In genomic region chr1:38252766-38253079, GRCm38 (mm10) we compare ENCODE assay signal across 10 mouse cellular contexts.
A peak's percentile ranks its signal among the peaks of the same experiment; 100 is the strongest.
DNase-seq lines count a peak whose midpoint lies in the region; ATAC-seq and TF ChIP-seq lines count a peak whose summit lies in the region.
"Had no signal": no experiment of that assay in that cellular context is flagged by ENCODE, and none has a peak within 500 bp of the region (broad histone marks: within the 10 kb centered on the region; RNA-seq: fewer than 3 reads in every experiment).

No protein-coding gene starts in this region.

- no peak overlapping the region for H3K9ac ChIP-seq in liver, embryonic 12.5 days
- H3K9ac ChIP-seq: hindbrain, embryonic 15.5 days had no signal

- ATAC-seq in liver, embryonic 12.5 days = no peak

- 0 out of 2 replicates have a peak, but pooled peaks have one; percentile 2 for TF ChIP-seq CTCF in embryonic fibroblast, embryonic 13.5 days (IDR thresholded peaks at IDR 0.05; ENCODE audit: borderline replicate concordance, insufficient read depth, low read length)

- WGBS in liver, embryonic 12.5 days (ENCODE audit: insufficient replicate concordance) = 33% methylated on average over 2 of the region's 2 CpGs

- H3K27ac ChIP-seq in liver, embryonic 12.5 days = no peak overlapping the region
- no peak overlapping the region for H3K27ac ChIP-seq in embryonic fibroblast, embryonic 13.5 days (ENCODE audit: insufficient read depth, low read length)
- H3K27ac ChIP-seq: hindbrain, embryonic 15.5 days had no signal

- H3K4me2 ChIP-seq in liver, embryonic 12.5 days = no peak overlapping the region
- H3K4me2 ChIP-seq: hindbrain, embryonic 15.5 days had no signal

- no peaks in the 10 kb centered on the region for H3K4me1 ChIP-seq in liver, embryonic 12.5 days
- no peaks in the 10 kb centered on the region; the same call in 1 of the 2 replicates for H3K4me1 ChIP-seq in embryonic fibroblast, embryonic 13.5 days (ENCODE audit: control insufficient read depth, insufficient read depth, low read length)

- no peaks in the 10 kb centered on the region for H3K27me3 ChIP-seq in liver, embryonic 12.5 days (replicated peaks)
- H3K27me3 ChIP-seq: hindbrain, embryonic 15.5 days had no signal

- H3K4me3 ChIP-seq in liver, embryonic 12.5 days = no peak overlapping the region
- no peak overlapping the region for H3K4me3 ChIP-seq in embryonic fibroblast, embryonic 13.5 days (ENCODE audit: insufficient read depth, low read length)
- H3K4me3 ChIP-seq: hindbrain, embryonic 15.5 days; myocyte had no signal

- peak; percentile 19 to 29 for DNase-seq in cerebellum, adult 18-20 months
- DNase-seq in cerebellum, adult 9-11 months = no peak
- DNase-seq in liver = peak; percentile 45
- DNase-seq in retina, embryonic 14.5 days (ENCODE audit: low spot score) = peak; percentile 49
- no peak for DNase-seq in right cerebral cortex, postnatal 10 days (ENCODE audit: low spot score in 2 of 2)
- no peak for DNase-seq in frontal cortex, postnatal 25 days (ENCODE audit: low spot score in 2 of 2)

- no peaks in the 10 kb centered on the region for H3K9me3 ChIP-seq in liver, embryonic 12.5 days (replicated peaks)
- H3K9me3 ChIP-seq: hindbrain, embryonic 15.5 days had no signal

- no peak for TF ChIP-seq POLR2A in embryonic fibroblast, embryonic 13.5 days (IDR thresholded peaks at IDR 0.05; ENCODE audit: low read depth, low read length)

- no peaks in the 10 kb centered on the region for H3K36me3 ChIP-seq in liver, embryonic 12.5 days
- H3K36me3 ChIP-seq: hindbrain, embryonic 15.5 days had no signal

Comparison
In these comparisons a context has a peak if more than half of its experiments do, and no peak if none do; other contexts are left out.
1. DNase-seq: peak in cerebellum, adult 18-20 months (2 of 2), liver (single experiment) and retina, embryonic 14.5 days (single experiment); none in cerebellum, adult 9-11 months (single experiment), right cerebral cortex, postnatal 10 days (0 of 2) and frontal cortex, postnatal 25 days (0 of 2).